Mouse (Mus musculus) neural tube, embryonic 14.5 days (tissue): Measurements from ENCODE around the gene Pdia5. TPM values are rescaled to one million over a fixed set of nuclear protein-coding genes. Genes with fewer than 3 reads are reported as not detected.

Source experiments
- ATAC-seq: fragments of 200-750 bp; cut with Nextera tagmentation; 2 replicates; pipeline ENCODE4 v1.8.0; 2017; ENCODE audit warnings: low read depth, mild to moderate bottlenecking, moderate TSS enrichment, moderate library complexity
- H3K27ac ChIP-seq: fragments of 300-500 bp; sonication (generic); 2 replicates; pipeline ENCODE4 v1.5.1; 2014; ENCODE audit warnings: low read depth, mild to moderate bottlenecking, control low read depth, low read length, moderate library complexity, mixed read lengths
- H3K27me3 ChIP-seq: fragments of 300-500 bp; sonication (generic); 2 replicates; pipeline ENCODE4 v1.6.1; 2014; ENCODE audit warnings: low read length; ENCODE audit not compliant: control insufficient read depth, insufficient read depth
- H3K36me3 ChIP-seq: fragments of 300-500 bp; sonication (generic); 2 replicates; pipeline ENCODE4 v1.6.1; 2014; ENCODE audit warnings: low read length, mixed read lengths; ENCODE audit not compliant: control insufficient read depth, insufficient read depth
- H3K4me1 ChIP-seq: fragments of 300-500 bp; sonication (generic); 2 replicates; pipeline ENCODE4 v1.6.1; 2014; ENCODE audit warnings: low read length; ENCODE audit not compliant: control insufficient read depth, insufficient read depth
- H3K4me2 ChIP-seq: fragments of 300-500 bp; sonication (generic); 2 replicates; pipeline ENCODE4 v1.6.1; 2014; ENCODE audit warnings: mild to moderate bottlenecking, low read depth, low read length, control low read depth
- H3K4me3 ChIP-seq: fragments of 300-500 bp; sonication (generic); 2 replicates; pipeline ENCODE4 v1.5.1; 2014; ENCODE audit warnings: low read depth, low read length, control low read depth, mixed read lengths
- H3K9ac ChIP-seq: fragments of 300-500 bp; sonication (generic); replicated peaks from 2 replicates; pipeline ENCODE4 v1.6.1; 2014; ENCODE audit warnings: low read depth, mild to moderate bottlenecking, control low read depth, low read length, mixed read lengths
- H3K9me3 ChIP-seq: fragments of 300-500 bp; sonication (generic); 2 replicates; pipeline ENCODE4 v1.6.1; 2016; ENCODE audit warnings: low read length; ENCODE audit not compliant: control insufficient read depth
- WGBS: fragments of 180-500 bp; shearing (Covaris S2); extraction: QIAGEN DNeasy Blood & Tissue Kit; methylation state at CpG from one replicate; pipeline ENCODE4 v1.1.7; 2014; 5-methylcytosine and 5-hydroxymethylcytosine counted together
- polyA plus RNA-seq: library from polyadenylated mRNA; unstranded; fragments of >200 nt; fragmentation: Nextera tagmentation; extraction: Ambion mirVana; gene quantifications from 2 replicates; pipeline ENCODE4 v1.2.1, GENCODE M21; 2014

Pdia5 gene
- polyA plus RNA-seq, 1 experiment from 2014 or later, result 3.2 TPM

DNA sequence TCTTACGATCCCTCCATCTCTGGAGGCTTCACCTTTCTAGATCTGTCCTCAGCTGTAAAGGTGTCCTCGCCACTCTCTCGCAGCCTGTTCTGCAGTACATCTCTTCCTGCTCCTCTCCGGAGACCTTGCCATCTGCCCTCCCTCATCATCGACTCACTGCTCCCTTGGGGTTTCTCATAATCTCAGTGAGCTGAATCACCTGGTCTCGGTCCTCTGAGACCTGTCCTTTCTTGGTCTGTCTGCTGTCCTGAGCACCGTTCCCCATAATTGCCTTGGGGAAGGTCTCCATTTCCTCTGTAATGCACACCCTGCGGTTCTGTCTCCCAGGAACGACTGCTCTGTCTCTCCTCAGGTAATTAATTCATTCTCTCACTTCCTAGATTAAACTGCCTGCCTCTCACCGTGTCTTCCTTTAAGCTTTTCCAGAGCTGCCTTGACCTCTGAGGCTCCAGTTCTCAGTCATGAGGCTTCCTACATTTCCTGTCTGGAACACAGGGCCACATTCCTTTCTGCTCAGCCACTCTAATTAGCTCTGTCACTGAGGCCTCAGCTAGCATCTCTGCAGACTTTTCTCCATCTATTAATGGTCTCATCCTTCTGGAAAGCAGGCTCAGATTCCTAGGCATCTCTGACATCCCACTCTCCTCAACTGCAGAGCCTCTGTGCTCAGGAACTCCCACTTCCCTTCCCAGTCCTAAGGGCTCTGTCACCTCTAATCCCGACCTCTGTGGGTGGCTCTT lies 18.8 kb upstream of the Pdia5 start:
- Histone ChIP-seq H3K36me3 (no peaks in the 10 kb centered on the region), H3K27ac (no peak overlapping the region), H3K4me2 (no peak overlapping the region), H3K27me3 (no peaks in the 10 kb centered on the region), H3K9ac (no peak overlapping the region), H3K4me1 (no peaks in the 10 kb centered on the region), H3K9me3 (no peaks in the 10 kb centered on the region), H3K4me3 (no peak overlapping the region)
- ATAC-seq, result no peak
- WGBS, result 43% methylated on average over 11 of the region's 11 CpGs

GRCm38 (mm10) chr16:35508581-35508980 lies 17.9 kb upstream of the Pdia5 start:
- no peaks in the 10 kb centered on the region for H3K36me3 ChIP-seq
- no peaks in the 10 kb centered on the region for H3K4me1 ChIP-seq
- no peaks in the 10 kb centered on the region for H3K9me3 ChIP-seq
- H3K4me3 ChIP-seq, result no peak overlapping the region
- no peak overlapping the region for H3K27ac ChIP-seq
- 81% methylated on average over 6 of the region's 6 CpGs for WGBS
- no peak for ATAC-seq
- no peaks in the 10 kb centered on the region for H3K27me3 ChIP-seq
- H3K4me2 ChIP-seq, result no peak overlapping the region
- H3K9ac ChIP-seq, result no peak overlapping the region

GRCm38 (mm10) chr16:35505786-35506185 lies 15.1 kb upstream of the Pdia5 start:
- no peak for ATAC-seq
- 91% methylated on average over 4 of the region's 4 CpGs for WGBS

GRCm38 (mm10) chr16:35504266-35504665 lies 13.6 kb upstream of the Pdia5 start:
- no peaks in the 10 kb centered on the region for H3K36me3 ChIP-seq
- no peak overlapping the region for H3K27ac ChIP-seq
- no peak overlapping the region for H3K4me2 ChIP-seq
- H3K9ac ChIP-seq, result no peak overlapping the region
- H3K9me3 ChIP-seq, result no peaks in the 10 kb centered on the region
- ATAC-seq, result no peak
- H3K4me3 ChIP-seq, result no peak overlapping the region
- no peaks in the 10 kb centered on the region for H3K27me3 ChIP-seq
- no peaks in the 10 kb centered on the region for H3K4me1 ChIP-seq
- 85% methylated on average over 8 of the region's 8 CpGs for WGBS

More at GRCm38 (mm10) chr16:35505786-35506185, 15.1 kb upstream of the Pdia5 start:
- H3K36me3 ChIP-seq, result no peaks in the 10 kb centered on the region
- no peak overlapping the region for H3K9ac ChIP-seq
- no peak overlapping the region for H3K4me3 ChIP-seq
- H3K9me3 ChIP-seq, result no peaks in the 10 kb centered on the region
- no peaks in the 10 kb centered on the region for H3K4me1 ChIP-seq
- H3K4me2 ChIP-seq, result no peak overlapping the region
- no peak overlapping the region for H3K27ac ChIP-seq
- no peaks in the 10 kb centered on the region for H3K27me3 ChIP-seq

GRCm38 (mm10) chr16:35502456-35502855 lies 11.8 kb upstream of the Pdia5 start:
- Histone ChIP-seq H3K9ac (no peak overlapping the region), H3K36me3 (no peaks in the 10 kb centered on the region), H3K4me2 (no peak overlapping the region), H3K4me3 (no peak overlapping the region), H3K27me3 (no peaks in the 10 kb centered on the region), H3K9me3 (no peaks in the 10 kb centered on the region), H3K27ac (no peak overlapping the region), H3K4me1 (no peaks in the 10 kb centered on the region)
- WGBS, result 87% methylated on average over 11 of the region's 11 CpGs
- no peak for ATAC-seq

DNA sequence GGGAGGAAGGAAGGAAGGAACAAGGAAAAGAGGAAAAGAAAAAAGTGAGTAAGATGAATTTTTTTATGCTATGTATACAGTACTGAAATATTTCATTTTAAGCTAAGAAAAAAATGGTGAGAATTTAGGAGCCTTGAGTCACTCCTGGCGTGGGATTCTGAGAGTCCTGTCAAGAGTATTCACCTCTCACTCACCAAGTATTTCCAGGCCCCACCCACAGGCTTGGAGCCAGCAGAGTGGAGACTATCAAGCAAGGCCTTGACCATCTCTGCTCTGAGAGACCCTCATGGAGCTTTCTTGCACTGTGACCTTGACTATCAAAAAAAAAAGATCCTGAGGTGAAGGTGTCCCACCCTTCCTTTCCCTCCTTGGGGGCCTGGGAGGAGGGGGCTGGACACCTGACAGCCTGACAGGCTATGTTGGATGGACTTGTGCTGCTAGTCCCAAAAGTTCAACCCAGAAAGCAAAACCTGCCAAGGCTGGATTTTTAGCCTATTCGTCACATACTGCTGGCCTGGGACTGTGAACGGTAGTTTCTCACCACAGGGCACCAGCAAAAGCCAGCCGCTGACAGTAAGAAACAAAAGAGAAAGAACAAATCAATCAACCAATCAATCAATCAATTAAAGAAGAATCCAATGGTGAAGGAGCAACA lies 10.6 kb upstream of the Pdia5 start:
- no peak overlapping the region for H3K9ac ChIP-seq
- no peak overlapping the region for H3K4me3 ChIP-seq
- H3K9me3 ChIP-seq, result no peaks in the 10 kb centered on the region
- H3K36me3 ChIP-seq, result no peaks in the 10 kb centered on the region
- H3K27ac ChIP-seq, result no peak overlapping the region
- no peaks in the 10 kb centered on the region for H3K27me3 ChIP-seq
- 53% methylated on average over 4 of the region's 4 CpGs for WGBS
- no peaks in the 10 kb centered on the region for H3K4me1 ChIP-seq
- ATAC-seq, result no peak
- no peak overlapping the region for H3K4me2 ChIP-seq

DNA sequence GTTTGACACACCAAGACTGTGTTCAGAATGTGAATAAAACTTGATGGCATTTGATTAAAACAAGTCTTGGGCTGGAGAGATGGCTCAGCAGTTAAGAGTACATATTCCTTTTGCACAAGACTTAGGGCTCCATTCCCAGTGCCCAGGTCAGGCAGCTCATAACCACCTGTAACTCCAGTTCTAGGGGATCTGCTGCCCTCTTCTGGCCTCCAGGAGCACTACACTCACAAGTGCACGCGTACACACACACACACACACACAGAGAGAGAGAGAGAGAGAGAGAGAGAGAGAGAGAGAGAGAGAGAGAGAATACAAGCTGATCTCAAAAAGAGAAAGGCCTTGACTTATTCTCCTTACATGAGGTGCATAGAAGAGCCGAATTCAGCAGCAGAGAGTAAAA lies 9.7 kb upstream of the Pdia5 start:
- H3K27ac ChIP-seq, result no peak overlapping the region
- no peak for ATAC-seq
- no peaks in the 10 kb centered on the region for H3K4me1 ChIP-seq
- no peak overlapping the region for H3K4me3 ChIP-seq
- H3K9me3 ChIP-seq, result no peaks in the 10 kb centered on the region
- no peak overlapping the region for H3K9ac ChIP-seq
- WGBS, result 94% methylated on average over 3 of the region's 3 CpGs
- no peak overlapping the region for H3K4me2 ChIP-seq
- H3K36me3 ChIP-seq, result no peaks in the 10 kb centered on the region
- H3K27me3 ChIP-seq, result no peaks in the 10 kb centered on the region

- Histone ChIP-seq H3K9me3 (no peaks in the 10 kb centered on the region), H3K4me3 (peak overlapping the region; percentile 69), H3K27me3 (no peaks in the 10 kb centered on the region), H3K27ac (no peak overlapping the region), H3K4me2 (peak overlapping the region; percentile 94), H3K9ac (peak overlapping the region; percentile 60), H3K36me3 (no peaks in the 10 kb centered on the region), H3K4me1 (peaks cover 18% of the 10 kb centered on the region; the same call in 1 of the 2 replicates)
- 8% methylated on average over 10 of the region's 10 CpGs for WGBS
- ATAC-seq, result no peak
These were observed 880 bp downstream of the Pdia5 start for GRCm38 (mm10) chr16:35489793-35490192.

DNA sequence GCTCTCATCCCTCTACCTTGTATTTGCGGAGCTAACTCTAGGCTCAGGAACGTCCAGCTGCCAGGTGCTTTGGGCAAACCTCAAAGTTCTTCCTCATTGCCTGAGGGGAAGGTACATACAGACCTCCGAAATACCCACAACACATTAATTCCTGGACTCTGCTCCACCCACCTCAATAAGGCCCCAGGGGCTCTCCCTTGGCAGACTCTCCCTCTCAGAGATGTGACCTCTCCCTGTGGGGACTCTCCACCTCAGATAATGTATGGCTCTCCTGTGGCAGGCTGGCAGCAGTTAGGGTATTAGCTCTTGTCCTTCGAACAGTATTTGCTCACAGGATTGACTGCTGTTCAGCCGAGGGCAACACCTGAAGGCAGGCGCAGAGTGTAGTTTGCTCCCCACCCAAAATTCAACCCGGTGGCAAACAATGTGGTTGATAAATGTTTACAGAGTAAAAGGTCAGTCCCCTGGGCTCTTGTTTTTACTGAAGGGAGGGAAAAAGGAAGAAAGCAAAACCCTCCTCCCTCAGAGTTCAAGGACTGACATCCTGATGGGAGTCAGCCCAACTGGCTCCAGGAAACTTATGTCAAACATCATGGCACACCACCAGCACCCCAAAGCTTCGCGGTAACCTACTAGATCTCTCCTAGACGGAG lies 1.5 kb downstream of the Pdia5 start:
- H3K9me3 ChIP-seq, result no peaks in the 10 kb centered on the region
- H3K4me1 ChIP-seq, result peaks cover 24% of the 10 kb centered on the region
- H3K36me3 ChIP-seq, result no peaks in the 10 kb centered on the region
- no peak overlapping the region for H3K9ac ChIP-seq
- no peaks in the 10 kb centered on the region for H3K27me3 ChIP-seq
- ATAC-seq, result no peak
- H3K4me3 ChIP-seq, result no peak overlapping the region; the same call in none of the 2 replicates
- no peak overlapping the region for H3K27ac ChIP-seq
- peak overlapping the region; percentile 94 for H3K4me2 ChIP-seq
- 43% methylated on average over 10 of the region's 10 CpGs for WGBS
